ENCODE assay signal across 7 mouse cellular contexts in the genomic region with DNA sequence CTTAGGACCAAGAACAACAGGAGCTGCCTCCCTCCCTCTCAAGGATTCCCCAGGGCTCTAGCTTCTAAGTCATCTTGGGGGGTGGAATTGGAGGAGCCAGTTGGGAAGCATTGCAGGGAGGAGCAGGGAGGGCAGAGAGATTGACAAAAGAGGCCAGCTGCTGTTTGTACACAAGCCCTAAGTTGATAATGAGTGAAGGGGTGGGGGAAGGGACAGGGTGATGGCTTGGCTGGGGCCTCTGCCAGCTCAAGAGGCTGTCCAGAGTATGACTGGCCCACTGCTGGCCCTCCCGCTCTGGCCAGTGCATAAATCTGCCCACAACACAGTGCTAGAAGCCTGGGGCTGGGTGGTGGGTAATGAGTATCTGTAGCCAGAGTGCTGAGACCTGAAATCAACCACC. TPM values are rescaled to one million over a fixed set of nuclear protein-coding genes. Genes with fewer than 3 reads are reported as not detected.
DNase-seq lines count a peak whose midpoint lies in the region; ATAC-seq lines count a peak whose summit lies in the region.

No protein-coding gene starts in this region.

- H3K27ac ChIP-seq in embryonic facial prominence, embryonic 12.5 days = peak overlapping the region; percentile 99
- peak overlapping the region; percentile 78 for H3K27ac ChIP-seq in liver, embryonic 15.5 days (replicated peaks)

- no peaks in the 10 kb centered on the region for H3K36me3 ChIP-seq in embryonic facial prominence, embryonic 12.5 days
- H3K36me3 ChIP-seq in liver, embryonic 15.5 days (replicated peaks) = no peaks in the 10 kb centered on the region

- H3K27me3 ChIP-seq in embryonic facial prominence, embryonic 12.5 days = no peaks in the 10 kb centered on the region
- peaks cover 15% of the 10 kb centered on the region for H3K27me3 ChIP-seq in liver, embryonic 15.5 days

- no peak for ATAC-seq in embryonic facial prominence, embryonic 12.5 days (ENCODE audit: insufficient number of reproducible peaks, insufficient read depth, low FRiP score, low TSS enrichment)
- ATAC-seq in liver, embryonic 15.5 days (ENCODE audit: insufficient read depth) = no peak

- intact Hi-C loops in heart, postnatal 14 days (cut with DNase I) = no loop called here

- peak overlapping the region; percentile 67 for H3K4me2 ChIP-seq in embryonic facial prominence, embryonic 12.5 days (replicated peaks)
- peak overlapping the region; percentile 87 for H3K4me2 ChIP-seq in liver, embryonic 15.5 days

- H3K9me3 ChIP-seq in embryonic facial prominence, embryonic 12.5 days = no peaks in the 10 kb centered on the region
- H3K9me3 ChIP-seq in liver, embryonic 15.5 days (replicated peaks) = no peaks in the 10 kb centered on the region

- H3K4me1 ChIP-seq in embryonic facial prominence, embryonic 12.5 days = peaks cover 47% of the 10 kb centered on the region
- peaks cover 76% of the 10 kb centered on the region for H3K4me1 ChIP-seq in liver, embryonic 15.5 days (replicated peaks)

- DNase-seq in 3134 (ENCODE audit: extremely low read depth, insufficient read length, low spot score) = peak; percentile 53
- peak; percentile 61 for DNase-seq in 3T3-L1 (ENCODE audit: low read depth, low spot score)
- peak; percentile 65 to 72 for DNase-seq in heart, postnatal 14 days
- DNase-seq in retina, postnatal 1 day = peak; percentile 87
- DNase-seq in ovary, postnatal 14 days (ENCODE audit: low spot score) = no peak

- WGBS in embryonic facial prominence, embryonic 12.5 days = 58% methylated on average over 1 of the region's 1 CpGs
- WGBS in liver, embryonic 15.5 days (ENCODE audit: insufficient replicate concordance) = 55% methylated on average over 1 of the region's 1 CpGs

- H3K4me3 ChIP-seq in embryonic facial prominence, embryonic 12.5 days = no peak overlapping the region
- H3K4me3 ChIP-seq in liver, embryonic 15.5 days (replicated peaks) = 0 out of 2 replicates have a peak overlapping the region, but pooled peaks have one; percentile 61

- peak overlapping the region; percentile 73 for H3K9ac ChIP-seq in embryonic facial prominence, embryonic 12.5 days
- peak overlapping the region; percentile 58 for H3K9ac ChIP-seq in liver, embryonic 15.5 days

RNA-seq across cellular contexts. Expression of gene Ptma, which starts 21.1 kb away (rescaled TPM):
- polyA plus RNA-seq in embryonic facial prominence, embryonic 12.5 days (2016; fragmentation: Nextera tagmentation; extraction: Ambion mirVana) = 3,116 and 3,315 TPM in 2 replicates
- 100 to 1,000 TPM; 290 to 401 TPM for total RNA-seq in heart, postnatal 14 days (2021)
- 634 and 778 TPM in 2 replicates for polyA plus RNA-seq in liver, embryonic 15.5 days (2015; fragmentation: Nextera tagmentation; extraction: Ambion mirVana)
